Mouse (Mus musculus): Measurements from ENCODE around the gene Aldh4a1.

Aldh4a1 gene

GRCm38 (mm10) chr4:139590446-139590845 is 32.2 kb upstream of the Aldh4a1 start:
- DNase-seq (ENCODE audit: low spot score), result no peak

GRCm38 (mm10) chr4:139592895-139593294 is 29.8 kb upstream of the Aldh4a1 start:
- DNase-seq (ENCODE audit: low spot score), result no peak

GRCm38 (mm10) chr4:139593383-139593782 is 29.3 kb upstream of the Aldh4a1 start:
- DNase-seq (ENCODE audit: low spot score), result no peak

GRCm38 (mm10) chr4:139594062-139594461 is 28.6 kb upstream of the Aldh4a1 start:
- DNase-seq (ENCODE audit: low spot score), result no peak

- no peak for DNase-seq (ENCODE audit: low spot score)
Observed at GRCm38 (mm10) chr4:139596715-139597114, 26.0 kb upstream of the Aldh4a1 start.

- no peak for DNase-seq (ENCODE audit: low spot score)
Observed at GRCm38 (mm10) chr4:139597286-139598284, 25.1 kb upstream of the Aldh4a1 start.

GRCm38 (mm10) chr4:139598356-139598755 is 24.3 kb upstream of the Aldh4a1 start:
- no peak for DNase-seq (ENCODE audit: low spot score)

- DNase-seq (ENCODE audit: low spot score), result peak; percentile 74
Observed at GRCm38 (mm10) chr4:139598950-139599518, 23.6 kb upstream of the Aldh4a1 start.

GRCm38 (mm10) chr4:139601519-139602356 is 20.9 kb upstream of the Aldh4a1 start:
- no peak for DNase-seq (ENCODE audit: low spot score)

- peak; percentile 70 for DNase-seq (ENCODE audit: low spot score)
Observed at GRCm38 (mm10) chr4:139602357-139603244, 20.1 kb upstream of the Aldh4a1 start, which contains the start of gene Gm21969. Gene Gm21969 (plus strand): TSS chr4:139603186.

- no peak for DNase-seq (ENCODE audit: low spot score)
Observed at GRCm38 (mm10) chr4:139605216-139605615, 17.4 kb upstream of the Aldh4a1 start.

GRCm38 (mm10) chr4:139606732-139607131 is 15.9 kb upstream of the Aldh4a1 start:
- DNase-seq (ENCODE audit: low spot score), result no peak

- DNase-seq (ENCODE audit: low spot score), result no peak
Observed at GRCm38 (mm10) chr4:139608975-139609374, 13.7 kb upstream of the Aldh4a1 start.

GRCm38 (mm10) chr4:139610954-139611353 is 11.7 kb upstream of the Aldh4a1 start:
- DNase-seq (ENCODE audit: low spot score), result no peak

- DNase-seq (ENCODE audit: low spot score), result peak; percentile 70
Observed at GRCm38 (mm10) chr4:139611542-139611953, 11.1 kb upstream of the Aldh4a1 start.

GRCm38 (mm10) chr4:139614524-139615260 is 8.0 kb upstream of the Aldh4a1 start:
- DNase-seq (ENCODE audit: low spot score), result no peak

- peak; percentile 63 for DNase-seq (ENCODE audit: low spot score)
Observed at GRCm38 (mm10) chr4:139616276-139617000, 6.2 kb upstream of the Aldh4a1 start.

- DNase-seq (ENCODE audit: low spot score), result no peak
Observed at GRCm38 (mm10) chr4:139617001-139617364, 5.7 kb upstream of the Aldh4a1 start.

- no peak for DNase-seq (ENCODE audit: low spot score)
Observed at GRCm38 (mm10) chr4:139619765-139620164, 2.9 kb upstream of the Aldh4a1 start.

Data from T-cell, adult 2 months (primary cell).